In the genomic region with DNA sequence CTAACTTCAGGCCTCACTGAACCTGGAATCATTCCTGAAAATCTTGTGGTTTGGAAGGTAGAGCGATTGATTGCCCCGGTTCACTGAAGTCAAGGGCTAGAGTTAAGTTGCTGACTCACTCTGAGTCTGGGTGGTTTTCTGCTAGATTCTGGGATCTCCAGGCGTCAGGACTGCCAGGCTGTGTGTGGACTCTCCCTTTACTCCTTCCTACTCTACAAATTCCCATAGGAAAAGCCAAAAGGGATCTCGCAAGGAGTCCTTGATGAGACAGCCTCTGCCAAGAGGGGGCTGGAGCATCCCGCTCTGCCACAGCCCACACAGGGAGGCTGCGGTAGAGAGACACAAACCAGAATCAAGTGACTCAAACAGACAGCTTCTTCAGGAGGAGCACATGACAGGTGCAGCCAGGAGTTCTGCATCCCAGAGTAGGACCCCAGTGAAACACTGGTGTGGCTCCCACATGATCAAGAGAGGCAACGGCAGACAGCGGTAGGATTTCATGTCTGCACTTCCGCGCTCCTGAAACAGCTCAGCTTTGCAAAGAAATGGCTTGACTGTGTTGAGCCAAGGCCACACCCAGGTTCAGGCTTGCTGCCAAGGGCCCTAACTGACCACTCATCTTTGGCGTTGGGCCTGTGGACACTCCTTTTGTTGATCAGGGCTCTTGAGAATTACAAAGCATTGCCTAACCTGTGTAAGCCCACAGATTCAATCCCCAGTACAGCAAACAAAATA, we compare ENCODE assay signal across 8 mouse cellular contexts. TPM values are rescaled to one million over a fixed set of nuclear protein-coding genes. Genes with fewer than 3 reads are reported as not detected.
DNase-seq lines count a peak whose midpoint lies in the region; ATAC-seq and TF ChIP-seq lines count a peak whose summit lies in the region.

No protein-coding gene starts in this region.

- peak overlapping the region; percentile 18; the same call in 1 of the 2 replicates for H3K27ac ChIP-seq in kidney, adult 2 months (ENCODE audit: insufficient read depth, low read depth, low read length)
- no peak overlapping the region for H3K27ac ChIP-seq in kidney, embryonic 15.5 days

- intact Hi-C loops in left cerebral cortex, postnatal 36 days (cut with DNase I), result no loop called here

- no peak for ATAC-seq in kidney, embryonic 15.5 days (replicated peaks; ENCODE audit: low FRiP score)
- no peak for ATAC-seq in erythroid progenitor cell, adult 5-6 weeks (replicated peaks; ENCODE audit: low FRiP score, poor library complexity, severe bottlenecking)

- H3K27me3 ChIP-seq in kidney, adult 2 months (replicated peaks; ENCODE audit: control insufficient read depth, insufficient read depth, low read length), result no peaks in the 10 kb centered on the region
- H3K27me3 ChIP-seq in kidney, embryonic 15.5 days, result no peaks in the 10 kb centered on the region

- no peaks in the 10 kb centered on the region for H3K36me3 ChIP-seq in kidney, adult 2 months (ENCODE audit: control insufficient read depth, insufficient read depth, low read length)
- H3K36me3 ChIP-seq in kidney, embryonic 15.5 days, result no peaks in the 10 kb centered on the region

- 55% methylated on average over 11 of the region's 11 CpGs for WGBS in kidney, adult 2 months
- WGBS in kidney, embryonic 15.5 days, result 72% methylated on average over 11 of the region's 11 CpGs

- no peak for TF ChIP-seq CTCF in kidney, adult 2 months (conservative IDR thresholded peaks at IDR 0.05; ENCODE audit: insufficient read depth, insufficient read length, low read depth, low read length)

- no peak for TF ChIP-seq POLR2A in kidney, adult 2 months (IDR thresholded peaks at IDR 0.05; ENCODE audit: low read depth, low read length)

- no peak overlapping the region for H3K9ac ChIP-seq in kidney, embryonic 15.5 days

- peaks cover 6% of the 10 kb centered on the region; the same call in 1 of the 2 replicates for H3K4me1 ChIP-seq in kidney, adult 2 months (ENCODE audit: control insufficient read depth, insufficient read depth, low read length)
- peaks cover 16% of the 10 kb centered on the region for H3K4me1 ChIP-seq in kidney, embryonic 15.5 days

- H3K9me3 ChIP-seq in kidney, embryonic 15.5 days (replicated peaks), result no peaks in the 10 kb centered on the region

- no peak overlapping the region for H3K4me3 ChIP-seq in kidney, adult 2 months (ENCODE audit: insufficient read depth, low read depth, low read length)
- no peak overlapping the region for H3K4me3 ChIP-seq in kidney, embryonic 15.5 days (replicated peaks)

- no peak overlapping the region for H3K4me2 ChIP-seq in kidney, embryonic 15.5 days

- DNase-seq in kidney, adult 2 months, result peak; percentile 86
- peak; percentile 92 for DNase-seq in Muller cell, postnatal 12 days (ENCODE audit: inconsistent ontology term)
- DNase-seq in gastrocnemius, adult 8-10 months (ENCODE audit: low spot score in 2 of 2), result peak; percentile 73 to 82
- peak; percentile 39 to 60 for DNase-seq in left cerebral cortex, postnatal 36 days (ENCODE audit: low spot score in 2 of 2)
- DNase-seq in urinary bladder, postnatal 4 days (ENCODE audit: low spot score in 2 of 2), result peak; percentile 65 to 78
- DNase-seq in layer of hippocampus, postnatal 36 days, result no peak

RNA-seq across cellular contexts. Expression of gene Rock2, which starts 41.1 kb away (rescaled TPM):
- polyA plus RNA-seq in kidney, adult 2 months (2012; rRNA removed), result 4.4 and 5.9 TPM in 2 replicates
- polyA plus RNA-seq in kidney, embryonic 15.5 days (2015; fragmentation: Nextera tagmentation; extraction: Ambion mirVana), result 15.8 and 16.6 TPM in 2 replicates
- 100 to 1,000 TPM in 1 of 4 experiments, 10 to 100 TPM in 3; 76.4 to 106 (median 80.8) TPM for total RNA-seq in gastrocnemius, adult 8-10 months (2022)
- 100 to 1,000 TPM; 122 to 152 TPM for total RNA-seq in left cerebral cortex, postnatal 36 days (2021)
- 51.9 and 55.8 TPM in 2 replicates for total RNA-seq in erythroid progenitor cell, adult 5-6 weeks (2015; ENCODE audit: low replicate concordance)
- total RNA-seq in erythroid progenitor cell, adult 5-6 weeks (2017; ENCODE audit: low replicate concordance), result 57.9 and 73.0 TPM in 2 replicates
- 100 to 1,000 TPM; 136 to 137 TPM for total RNA-seq in layer of hippocampus, postnatal 36 days (2021)

RNA-seq across cellular contexts. Expression of gene E2f6, which starts 42.8 kb away (rescaled TPM):
- polyA plus RNA-seq in kidney, adult 2 months (2012; rRNA removed), result 14.7 and 15.5 TPM in 2 replicates
- 44.5 and 46.5 TPM in 2 replicates for polyA plus RNA-seq in kidney, embryonic 15.5 days (2015; fragmentation: Nextera tagmentation; extraction: Ambion mirVana)
- total RNA-seq in gastrocnemius, adult 8-10 months (2022), result 100 to 1,000 TPM; 136 to 196 (median 151) TPM
- 10 to 100 TPM; 32.4 to 37.5 TPM for total RNA-seq in left cerebral cortex, postnatal 36 days (2021)
- 29.6 and 47.8 TPM in 2 replicates for total RNA-seq in erythroid progenitor cell, adult 5-6 weeks (2015; ENCODE audit: low replicate concordance)
- total RNA-seq in erythroid progenitor cell, adult 5-6 weeks (2017; ENCODE audit: low replicate concordance), result 19.9 and 33.5 TPM in 2 replicates
- 10 to 100 TPM; 32.2 to 33.8 TPM for total RNA-seq in layer of hippocampus, postnatal 36 days (2021)

RNA-seq across cellular contexts. Expression of gene Greb1, which starts 52.9 kb away (rescaled TPM):
- 0.59 and 0.94 TPM in 2 replicates for polyA plus RNA-seq in kidney, adult 2 months (2012; rRNA removed)
- polyA plus RNA-seq in kidney, embryonic 15.5 days (2015; fragmentation: Nextera tagmentation; extraction: Ambion mirVana), result 4.3 and 6.1 TPM in 2 replicates
- 1 to 10 TPM in 3 of 4 experiments, under 1 TPM in 1; 0.27 to 5.3 (median 1.1) TPM for total RNA-seq in gastrocnemius, adult 8-10 months (2022)
- 1 to 10 TPM; 1.5 to 1.9 TPM for total RNA-seq in left cerebral cortex, postnatal 36 days (2021)
- not detected in 2 replicates for total RNA-seq in erythroid progenitor cell, adult 5-6 weeks (2015; ENCODE audit: low replicate concordance)
- total RNA-seq in erythroid progenitor cell, adult 5-6 weeks (2017; ENCODE audit: low replicate concordance), result not detected in 2 replicates
- total RNA-seq in layer of hippocampus, postnatal 36 days (2021), result under 1 TPM; 0.61 to 0.72 TPM

Comparison
In these comparisons a context has a peak if more than half of its experiments do, and no peak if none do; other contexts are left out.
1. DNase-seq: peak in kidney, adult 2 months (single experiment), Muller cell, postnatal 12 days (single experiment), gastrocnemius, adult 8-10 months (2 of 2), left cerebral cortex, postnatal 36 days (2 of 2) and urinary bladder, postnatal 4 days (2 of 2); none in layer of hippocampus, postnatal 36 days (0 of 2).